Comparison of ENCODE assay signal across 8 mouse cellular contexts in genomic region chr12:109400936-109401586, GRCm38 (mm10). TPM values are rescaled to one million over a fixed set of nuclear protein-coding genes. Genes with fewer than 3 reads are reported as not detected.
DNase-seq lines count a peak whose midpoint lies in the region; ATAC-seq and TF ChIP-seq lines count a peak whose summit lies in the region.

No protein-coding gene starts in this region.

- TF ChIP-seq POLR2A in thymus, adult 2 months (IDR thresholded peaks at IDR 0.05; ENCODE audit: control insufficient read depth, extremely low read depth, insufficient read depth, low read length, poor library complexity), result no peak
- no peak for TF ChIP-seq POLR2A in small intestine, adult 2 months (IDR thresholded peaks at IDR 0.05; ENCODE audit: low read depth, low read length)

- H3K9ac ChIP-seq in intestine, embryonic 15.5 days, result no peak overlapping the region

- intact Hi-C loops in heart, postnatal 14 days (cut with DNase I), result no loop called here
- intact Hi-C loops in heart, postnatal 10 days (cut with DNase I), result no loop called here

- H3K27ac ChIP-seq in thymus, adult 2 months (ENCODE audit: control insufficient read depth, insufficient read depth, low read length), result no peak overlapping the region
- H3K27ac ChIP-seq in intestine, embryonic 15.5 days, result peak overlapping the region; percentile 92
- no peak overlapping the region for H3K27ac ChIP-seq in small intestine, adult 2 months (ENCODE audit: insufficient read depth, low read depth, low read length)

- H3K4me1 ChIP-seq in thymus, adult 2 months (replicated peaks; ENCODE audit: control insufficient read depth, insufficient read depth, low read length), result no peaks in the 10 kb centered on the region
- H3K4me1 ChIP-seq in intestine, embryonic 15.5 days (replicated peaks), result peaks cover 69% of the 10 kb centered on the region
- no peaks in the 10 kb centered on the region for H3K4me1 ChIP-seq in small intestine, adult 2 months (ENCODE audit: control insufficient read depth, insufficient read depth, insufficient read length, low read length)

- WGBS in thymus, adult 2 months, result 34% methylated on average over 15 of the region's 15 CpGs
- 40% methylated on average over 15 of the region's 15 CpGs for WGBS in intestine, embryonic 15.5 days
- 60% methylated on average over 15 of the region's 15 CpGs for WGBS in small intestine, adult 2 months

- H3K27me3 ChIP-seq in thymus, adult 2 months (ENCODE audit: control insufficient read depth, insufficient read depth, low read length), result no peaks in the 10 kb centered on the region
- H3K27me3 ChIP-seq in intestine, embryonic 15.5 days (replicated peaks), result no peaks in the 10 kb centered on the region
- H3K27me3 ChIP-seq in small intestine, adult 2 months (ENCODE audit: control insufficient read depth, insufficient read depth, low read length), result no peaks in the 10 kb centered on the region

- TF ChIP-seq CTCF in thymus, adult 2 months (IDR thresholded peaks at IDR 0.05; ENCODE audit: borderline replicate concordance, control insufficient read depth, extremely low read depth, insufficient read depth, low read length, poor library complexity), result peak; percentile 59; the same call in 1 of the 2 replicates
- peak; percentile 44; the same call in 1 of the 2 replicates for TF ChIP-seq CTCF in small intestine, adult 2 months (IDR thresholded peaks at IDR 0.05; ENCODE audit: extremely low read depth, insufficient read length, insufficient replicate concordance, low read depth, low read length)

- H3K36me3 ChIP-seq in thymus, adult 2 months (ENCODE audit: control insufficient read depth, insufficient read depth, low read length), result no peaks in the 10 kb centered on the region
- no peaks in the 10 kb centered on the region for H3K36me3 ChIP-seq in intestine, embryonic 15.5 days
- H3K36me3 ChIP-seq in small intestine, adult 2 months (ENCODE audit: control insufficient read depth, insufficient read depth, low read length), result no peaks in the 10 kb centered on the region

- no peaks in the 10 kb centered on the region for H3K9me3 ChIP-seq in intestine, embryonic 15.5 days

- H3K4me3 ChIP-seq in thymus, adult 2 months (ENCODE audit: control insufficient read depth, insufficient read depth, low read length), result no peak overlapping the region
- no peak overlapping the region for H3K4me3 ChIP-seq in intestine, embryonic 15.5 days (replicated peaks)
- no peak overlapping the region for H3K4me3 ChIP-seq in small intestine, adult 2 months (ENCODE audit: low read depth, low read length)

- peak; percentile 30 to 37 for DNase-seq in heart, postnatal 14 days
- no peak for DNase-seq in heart, postnatal 10 days
- DNase-seq in thymus, adult 2 months, result peak; percentile 16
- no peak for DNase-seq in thymus, adult 18-20 months
- no peak for DNase-seq in frontal cortex, postnatal 10 days (ENCODE audit: low spot score in 2 of 2)
- DNase-seq in frontal cortex, postnatal 14 days (ENCODE audit: low spot score in 2 of 2), result no peak

- no peak overlapping the region for H3K4me2 ChIP-seq in intestine, embryonic 15.5 days (replicated peaks)

- no peak for ATAC-seq in intestine, embryonic 15.5 days

RNA-seq across cellular contexts. Expression of gene Dlk1, which starts 51.6 kb away (rescaled TPM):
- total RNA-seq in heart, postnatal 14 days (2021), result 1 to 10 TPM; 2.7 to 3.1 TPM
- total RNA-seq in heart, postnatal 10 days (2021), result 10 to 100 TPM; 17.2 to 17.7 TPM
- polyA plus RNA-seq in thymus, adult 2 months (2012; rRNA removed), result 2.2 and 4.1 TPM in 2 replicates
- 364 and 395 TPM in 2 replicates for polyA plus RNA-seq in intestine, embryonic 15.5 days (2015; fragmentation: Nextera tagmentation; extraction: Ambion mirVana)
- polyA plus RNA-seq in small intestine, adult 2 months (2012; rRNA removed), result 0.18 and 1.4 TPM in 2 replicates

Comparison
In these comparisons a context has a peak if more than half of its experiments do, and no peak if none do; other contexts are left out.
1. DNase-seq: peak in heart, postnatal 14 days (2 of 2) and thymus, adult 2 months (single experiment); none in heart, postnatal 10 days (0 of 2), thymus, adult 18-20 months (0 of 2), frontal cortex, postnatal 10 days (0 of 2) and frontal cortex, postnatal 14 days (0 of 2).
2. RNA of gene Dlk1, which starts 51.6 kb away (polyA plus RNA-seq): 364 to 395 TPM in intestine, embryonic 15.5 days; 2.2 to 4.1 TPM in thymus, adult 2 months and 0.18 to 1.4 TPM in small intestine, adult 2 months; every median in the first group is over 10 times any median in the second.